Mouse (Mus musculus) ES-E14 (cell line): ENCODE measurements around the gene Dapp1. TPM values are rescaled to one million over a fixed set of nuclear protein-coding genes. Genes with fewer than 3 reads are reported as not detected.
"Not testable (repeated sequence)": the region's sequence is repeated elsewhere in the genome, so short reads cannot be mapped to it uniquely, and the experiment has no call there.

ENCODE experiments used
- DNase-seq: peaks from one replicate; pipeline ENCODE4 v3.0.0-alpha.2; 2013; ENCODE audit warnings: low read depth, low spot score
- H3K27ac ChIP-seq: 2 replicates; pipeline ENCODE4 v1.5.1; 2012; ENCODE audit warnings: low read depth, mild to moderate bottlenecking, low read length, moderate library complexity, mixed read lengths; ENCODE audit not compliant: poor library complexity, insufficient read depth, severe bottlenecking
- H3K36me3 ChIP-seq: 2 replicates; pipeline ENCODE4 v1.6.1; 2012; ENCODE audit warnings: mild to moderate bottlenecking, low read length, moderate library complexity, mixed read lengths; ENCODE audit not compliant: control insufficient read depth, poor library complexity, insufficient read depth, severe bottlenecking
- H3K4me1 ChIP-seq, 2 experiments: fragments of 150-350 bp in 1 of 2; sonication (generic) in 1 of 2; 2 replicates each; pipeline ENCODE4 v1.6.1; 2012; ENCODE audit warnings: low read length in 2 of 2, mild to moderate bottlenecking in 1 of 2, mixed read lengths in 1 of 2; ENCODE audit not compliant: control insufficient read depth in 2 of 2, insufficient read depth in 2 of 2, poor library complexity in 1 of 2
- H3K4me3 ChIP-seq, 2 experiments: fragments of 150-350 bp in 1 of 2; sonication (generic) in 1 of 2; 2 replicates each; pipeline ENCODE4 v1.5.1; 2012; ENCODE audit warnings: low read length in 2 of 2, low read depth in 1 of 2, mild to moderate bottlenecking in 1 of 2, mixed read lengths in 1 of 2; ENCODE audit not compliant: insufficient read depth in 1 of 2, poor library complexity in 1 of 2, severe bottlenecking in 1 of 2
- H3K9ac ChIP-seq: 2 replicates; pipeline ENCODE4 v1.6.1; 2012; ENCODE audit warnings: low read depth, mild to moderate bottlenecking, low read length, mixed read lengths; ENCODE audit not compliant: poor library complexity, insufficient read depth, severe bottlenecking
- H3K9me3 ChIP-seq: fragments of 150-350 bp; sonication (generic); 2 replicates; pipeline ENCODE4 v1.6.1; 2012; ENCODE audit warnings: low read depth, mild to moderate bottlenecking, low read length; ENCODE audit not compliant: control insufficient read depth, insufficient read depth
- CHD2 ChIP-seq: IDR thresholded peaks from 2 replicates; pipeline ENCODE4 v1.6.1; 2014; ENCODE audit warnings: mild to moderate bottlenecking, low read depth, low read length, inconsistent platforms
- HCFC1 ChIP-seq: IDR thresholded peaks from 2 replicates; pipeline ENCODE4 v1.6.1; 2012; ENCODE audit warnings: low read length, inconsistent platforms, borderline replicate concordance; ENCODE audit not compliant: insufficient read depth
- MAFK ChIP-seq: IDR thresholded peaks from 2 replicates; pipeline ENCODE4 v1.6.1; 2014; ENCODE audit warnings: mild to moderate bottlenecking, low read depth, low read length, inconsistent platforms; ENCODE audit not compliant: insufficient read depth
- ZC3H11A ChIP-seq: IDR thresholded peaks from 2 replicates; pipeline ENCODE4 v1.6.1; 2012; ENCODE audit warnings: low read depth, mild to moderate bottlenecking, inconsistent platforms, low read length, borderline replicate concordance
- ZNF384 ChIP-seq: IDR thresholded peaks from 2 replicates; pipeline ENCODE4 v1.6.1; 2012; ENCODE audit warnings: low read depth, low read length, inconsistent platforms
- in situ Hi-C, 2 experiments: fragments of 600-800 bp; cut with MboI; formaldehyde crosslinking; loops; one replicate each; pipeline ENCODE4 v1.15.1; 2025; ENCODE audit warnings: low sequenced_read_pairs in 2 of 2, inconsistent platforms in 1 of 2; ENCODE audit not compliant: unreplicated experiment in 2 of 2
- total RNA-seq: library from RNA; depleted of rRNA; stranded (reverse); fragments of 300-350 nt; gene quantifications from 2 replicates; pipeline ENCODE4 v1.2.3, GENCODE M21; 2012

Gene Dapp1
- total RNA-seq, 1 experiment: 6.8 TPM

GRCm38 (mm10) chr3:137954256-137954916 lies 27.0 kb downstream of the Dapp1 start:
- Histone ChIP-seq H3K4me1 (peaks cover 7 to 13% of the 10 kb centered on the region in 2 experiments; a peak in 3 of 4 replicates), H3K9me3 (no peaks in the 10 kb centered on the region), H3K9ac (no peak overlapping the region; the same call in 1 of the 2 replicates), H3K4me3 (peak overlapping the region; percentile 20 to 42; a peak in 3 of 4 replicates), H3K27ac (no peak overlapping the region; the same call in 1 of the 2 replicates), H3K36me3 (no peaks in the 10 kb centered on the region)
- DNase-seq: no peak
- in situ Hi-C loops: no loop called here
- no peak for TF ChIP-seq MAFK
- TF ChIP-seq ZC3H11A: no peak

GRCm38 (mm10) chr3:137952914-137953880 lies 28.1 kb downstream of the Dapp1 start:
- H3K27ac ChIP-seq: no peak overlapping the region; the same call in 1 of the 2 replicates
- TF ChIP-seq CHD2 (no peak), ZC3H11A (no peak), HCFC1 (no peak), MAFK (no peak), ZNF384 (no peak)
- peaks cover 7 to 13% of the 10 kb centered on the region in 2 experiments; a peak in 3 of 4 replicates for H3K4me1 ChIP-seq
- no peak overlapping the region for H3K4me3 ChIP-seq
- H3K36me3 ChIP-seq: no peaks in the 10 kb centered on the region
- no peaks in the 10 kb centered on the region for H3K9me3 ChIP-seq
- DNase-seq: no peak
- H3K9ac ChIP-seq: no peak overlapping the region
- in situ Hi-C loops: no loop called here

GRCm38 (mm10) chr3:137952225-137952913 lies 29.0 kb downstream of the Dapp1 start:
- Histone ChIP-seq H3K27ac (no peak overlapping the region; the same call in 1 of the 2 replicates), H3K36me3 (no peaks in the 10 kb centered on the region), H3K9ac (no peak overlapping the region; the same call in 1 of the 2 replicates), H3K9me3 (no peaks in the 10 kb centered on the region), H3K4me1 (peaks cover 7 to 13% of the 10 kb centered on the region in 2 experiments; a peak in 3 of 4 replicates), H3K4me3 (no peak overlapping the region)
- no peak for DNase-seq
- in situ Hi-C loops: no loop called here
- TF ChIP-seq HCFC1 (no peak), CHD2 (no peak), ZC3H11A (no peak), MAFK (no peak), ZNF384 (no peak)

- H3K36me3 ChIP-seq: no peaks in the 10 kb centered on the region
- H3K9me3 ChIP-seq: no peaks in the 10 kb centered on the region
- DNase-seq: no peak
- H3K4me3 ChIP-seq: no peak overlapping the region
- TF ChIP-seq ZC3H11A (no peak), ZNF384 (no peak), CHD2 (no peak), MAFK (no peak), HCFC1 (no peak)
- H3K4me1 ChIP-seq: peaks cover 7 to 13% of the 10 kb centered on the region in 2 experiments; a peak in 3 of 4 replicates
- no peak overlapping the region for H3K9ac ChIP-seq
- in situ Hi-C loops: no loop called here
- no peak overlapping the region for H3K27ac ChIP-seq
Measured at GRCm38 (mm10) chr3:137951819-137952218, 29.5 kb downstream of the Dapp1 start.

GRCm38 (mm10) chr3:137951302-137951701 lies 30.0 kb downstream of the Dapp1 start:
- H3K36me3 ChIP-seq, H3K9ac ChIP-seq, in situ Hi-C loops, H3K27ac ChIP-seq, H3K9me3 ChIP-seq, H3K4me3 ChIP-seq, DNase-seq: not testable (repeated sequence)
- peaks cover 7 to 13% of the 10 kb centered on the region in 2 experiments; a peak in 3 of 4 replicates for H3K4me1 ChIP-seq
